Mouse (Mus musculus): ENCODE results near the gene Atp13a3.
"Not testable (repeated sequence)": the region's sequence is repeated elsewhere in the genome, so short reads cannot be mapped to it uniquely, and the experiment has no call there.

DNA sequence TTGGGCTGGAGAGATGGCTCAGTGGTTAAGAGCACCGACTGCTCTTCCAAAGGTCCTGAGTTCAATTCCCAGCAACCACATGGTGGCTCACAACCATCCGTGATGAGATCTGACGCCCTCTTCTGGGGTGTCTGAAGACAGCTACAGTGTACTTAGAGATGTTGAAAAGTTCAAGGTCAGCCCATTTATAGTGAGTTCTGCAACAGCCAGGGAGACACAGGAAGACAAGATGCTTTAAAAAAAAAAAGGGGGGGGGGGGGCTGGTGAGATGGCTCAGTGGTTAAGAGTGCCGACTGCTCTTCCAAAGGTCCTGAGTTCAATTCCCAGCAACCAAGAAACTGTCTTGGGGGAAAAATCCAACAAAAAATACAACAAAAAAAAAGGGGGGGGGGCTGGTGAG lies 32.5 kb downstream of the Atp13a3 start:
- TF ChIP-seq POLR2A (IDR thresholded peaks at IDR 0.05; ENCODE audit: insufficient read depth, low read length); EP300 (IDR thresholded peaks at IDR 0.05; ENCODE audit: insufficient read depth, low read depth, low read length); CTCF (IDR thresholded peaks at IDR 0.05; ENCODE audit: low read depth, low read length): not testable (repeated sequence)
